Mouse (Mus musculus) frontal cortex, postnatal 36 days (tissue): Measurements from ENCODE around the gene Chst8.

Source experiments
- DNase-seq, 2 experiments: peaks; one replicate each; pipeline ENCODE4 v3.0.0; 2022; ENCODE audit warnings: low spot score in 2 of 2

The Chst8 gene

GRCm38 (mm10) chr7:34669336-34669735, 143.2 kb downstream of the Chst8 start:
- DNase-seq = no peak

GRCm38 (mm10) chr7:34667874-34668273, 144.6 kb downstream of the Chst8 start:
- DNase-seq = no peak

- no peak for DNase-seq
Measured at GRCm38 (mm10) chr7:34663145-34663544, 149.4 kb downstream of the Chst8 start.

- no peak for DNase-seq
Measured at GRCm38 (mm10) chr7:34662227-34662626, 150.3 kb downstream of the Chst8 start.

- no peak for DNase-seq
Measured at GRCm38 (mm10) chr7:34659386-34660085, 153.0 kb downstream of the Chst8 start.

GRCm38 (mm10) chr7:34656632-34657031, 155.9 kb downstream of the Chst8 start, which contains the start of gene Kctd15:
Gene Kctd15, minus strand, starts transcription at chr7:34656732.
- DNase-seq = no peak

GRCm38 (mm10) chr7:34655086-34655839, 157.2 kb downstream of the Chst8 start:
- DNase-seq = peak; percentile 78 to 82

- DNase-seq = peak; percentile 56 to 66
Measured at GRCm38 (mm10) chr7:34654441-34655085, 157.9 kb downstream of the Chst8 start.

GRCm38 (mm10) chr7:34653731-34654440, 158.6 kb downstream of the Chst8 start:
- DNase-seq = peak in 1 of 2 experiments; percentile 21

- DNase-seq = peak in 1 of 2 experiments; percentile 19
Measured at GRCm38 (mm10) chr7:34652751-34653502, 159.6 kb downstream of the Chst8 start.

- no peak for DNase-seq
Measured at GRCm38 (mm10) chr7:34651381-34651780, 161.1 kb downstream of the Chst8 start.

GRCm38 (mm10) chr7:34647052-34647451, 165.5 kb downstream of the Chst8 start:
- peak; percentile 21 to 35 for DNase-seq

- no peak for DNase-seq
Measured at GRCm38 (mm10) chr7:34646144-34646795, 166.2 kb downstream of the Chst8 start.

- DNase-seq = no peak
Measured at GRCm38 (mm10) chr7:34645623-34646022, 166.9 kb downstream of the Chst8 start.

GRCm38 (mm10) chr7:34644591-34644990, 167.9 kb downstream of the Chst8 start:
- no peak for DNase-seq

GRCm38 (mm10) chr7:34643329-34643728, 169.2 kb downstream of the Chst8 start:
- no peak for DNase-seq

GRCm38 (mm10) chr7:34641968-34642367, 170.5 kb downstream of the Chst8 start:
- DNase-seq = no peak

GRCm38 (mm10) chr7:34639798-34640197, 172.7 kb downstream of the Chst8 start:
- no peak for DNase-seq

GRCm38 (mm10) chr7:34636661-34637060, 175.8 kb downstream of the Chst8 start:
- DNase-seq = no peak

- no peak for DNase-seq
Measured at GRCm38 (mm10) chr7:34632966-34633742, 179.4 kb downstream of the Chst8 start.
